Mouse (Mus musculus) hindbrain, embryonic 15.5 days (tissue): ENCODE results near the gene Dip2b. TPM values are rescaled to one million over a fixed set of nuclear protein-coding genes. Genes with fewer than 3 reads are reported as not detected.

Experiments used
- ATAC-seq: fragments of 200-750 bp; cut with Nextera tagmentation; 2 replicates; pipeline ENCODE4 v1.8.0; 2017; ENCODE audit warnings: low read depth, moderate number of reproducible peaks, moderate TSS enrichment; ENCODE audit not compliant: low FRiP score
- H3K27ac ChIP-seq: fragments of 300-500 bp; sonication (generic); replicated peaks from 2 replicates; pipeline ENCODE4 v1.5.1; 2015; ENCODE audit warnings: mild to moderate bottlenecking, inconsistent platforms
- H3K27me3 ChIP-seq: fragments of 300-500 bp; sonication (generic); 2 replicates; pipeline ENCODE4 v1.6.1; 2015; ENCODE audit warnings: control low read depth, inconsistent platforms
- H3K36me3 ChIP-seq: fragments of 300-500 bp; sonication (generic); 2 replicates; pipeline ENCODE4 v1.6.1; 2015; ENCODE audit warnings: control low read depth, inconsistent platforms
- H3K4me1 ChIP-seq: fragments of 300-500 bp; sonication (generic); replicated peaks from 2 replicates; pipeline ENCODE4 v1.6.1; 2015; ENCODE audit warnings: control low read depth, inconsistent platforms
- H3K4me2 ChIP-seq: fragments of 300-500 bp; sonication (generic); 2 replicates; pipeline ENCODE4 v1.6.1; 2015; ENCODE audit warnings: moderate library complexity, mild to moderate bottlenecking, inconsistent platforms
- H3K4me3 ChIP-seq: fragments of 300-500 bp; sonication (generic); 2 replicates; pipeline ENCODE4 v1.5.1; 2015; ENCODE audit warnings: mild to moderate bottlenecking, inconsistent platforms
- H3K9ac ChIP-seq: fragments of 300-500 bp; sonication (generic); 2 replicates; pipeline ENCODE4 v1.6.1; 2015; ENCODE audit warnings: inconsistent platforms
- H3K9me3 ChIP-seq: fragments of 300-500 bp; sonication (generic); 2 replicates; pipeline ENCODE4 v1.6.1; 2016; ENCODE audit warnings: control low read depth, inconsistent platforms
- WGBS: fragments of 180-500 bp; shearing (Covaris S2); methylation state at CpG from one replicate; pipeline ENCODE4 v1.1.7; 2015; 5-methylcytosine and 5-hydroxymethylcytosine counted together
- polyA plus RNA-seq: library from polyadenylated mRNA; unstranded; fragments of >200 nt; fragmentation: Nextera tagmentation; extraction: Ambion mirVana; gene quantifications from 2 replicates; pipeline ENCODE4 v1.2.1, GENCODE M21; 2015

Dip2b gene
- polyA plus RNA-seq, 1 experiment from 2014 or later: 17.5 TPM

DNA sequence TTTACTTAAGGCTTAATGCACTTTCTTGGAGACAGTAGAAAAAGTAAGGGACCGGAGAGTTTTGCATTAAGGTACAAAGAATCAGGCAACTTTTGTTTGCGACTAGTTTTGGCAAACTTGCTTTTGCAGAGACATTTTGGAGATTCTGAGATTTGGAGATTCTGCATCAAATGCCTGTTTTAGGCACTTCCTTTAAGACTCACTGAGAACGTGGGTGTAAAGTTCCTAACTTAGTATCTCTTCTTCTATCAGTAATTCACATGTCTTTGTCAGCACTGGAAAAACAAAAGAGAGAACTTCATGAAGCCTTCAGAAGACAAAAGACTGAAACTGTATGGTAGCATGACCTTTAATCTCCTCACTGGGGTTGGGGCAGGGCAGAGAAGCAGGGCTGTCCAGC is 19.2 kb downstream of the Dip2b start:
- WGBS: 78% methylated on average over 3 of the region's 3 CpGs

DNA sequence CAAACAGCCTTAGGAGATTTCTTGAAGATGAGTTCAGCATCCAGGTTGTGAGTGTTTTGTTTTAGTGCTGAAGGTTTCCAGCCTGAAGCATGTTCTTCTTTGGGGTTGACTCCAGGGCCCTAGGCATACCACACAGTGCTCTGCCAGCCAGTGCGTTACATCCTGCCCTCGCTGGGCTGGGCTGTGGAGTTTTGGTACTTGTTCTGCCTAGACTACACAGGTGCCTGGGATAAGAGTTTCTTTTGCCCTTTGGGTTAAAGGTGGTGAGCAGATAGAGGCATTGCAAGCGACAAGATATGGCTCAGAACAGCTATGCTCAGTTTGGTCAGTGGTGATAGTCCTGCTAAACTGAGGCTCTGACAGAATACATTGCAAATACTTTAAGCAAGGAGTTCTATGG is 19.7 kb downstream of the Dip2b start:
- Histone ChIP-seq H3K4me2 (no peak overlapping the region), H3K9ac (no peak overlapping the region), H3K9me3 (no peaks in the 10 kb centered on the region), H3K27me3 (no peaks in the 10 kb centered on the region), H3K27ac (no peak overlapping the region), H3K36me3 (no peaks in the 10 kb centered on the region), H3K4me1 (peaks cover 26% of the 10 kb centered on the region), H3K4me3 (no peak overlapping the region)
- WGBS: 90% methylated on average over 3 of the region's 3 CpGs
- no peak for ATAC-seq

More for the DNA sequence above, 19.2 kb downstream of the Dip2b start:
- Histone ChIP-seq H3K27ac (no peak overlapping the region), H3K4me2 (no peak overlapping the region), H3K27me3 (no peaks in the 10 kb centered on the region), H3K9ac (no peak overlapping the region), H3K4me1 (peaks cover 30% of the 10 kb centered on the region), H3K9me3 (no peaks in the 10 kb centered on the region), H3K4me3 (no peak overlapping the region), H3K36me3 (no peaks in the 10 kb centered on the region)
- no peak for ATAC-seq

DNA sequence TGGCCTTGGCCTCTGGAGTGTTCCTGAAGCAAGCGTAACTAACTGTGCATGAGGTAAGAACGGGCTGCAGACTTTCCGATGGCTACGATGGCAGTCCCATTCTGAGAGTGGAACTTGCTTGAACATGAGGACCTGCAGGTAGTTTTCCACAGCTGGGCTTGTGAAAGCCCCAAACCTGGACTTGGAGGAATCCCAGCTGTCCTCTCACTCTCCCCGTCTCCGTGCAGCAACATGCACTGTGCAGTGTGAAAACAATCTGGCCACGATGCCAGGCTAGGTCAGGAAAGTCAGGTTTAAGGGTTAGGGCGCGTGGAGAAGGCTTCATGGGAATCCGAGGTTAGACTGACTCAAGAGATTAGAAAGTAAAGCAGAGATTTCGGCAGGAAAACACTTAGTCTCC is 20.4 kb downstream of the Dip2b start:
- no peak for ATAC-seq
- 70% methylated on average over 11 of the region's 11 CpGs for WGBS
- Histone ChIP-seq H3K27me3 (no peaks in the 10 kb centered on the region), H3K4me2 (no peak overlapping the region), H3K36me3 (no peaks in the 10 kb centered on the region), H3K27ac (no peak overlapping the region), H3K4me1 (peaks cover 20% of the 10 kb centered on the region), H3K9me3 (no peaks in the 10 kb centered on the region), H3K9ac (no peak overlapping the region), H3K4me3 (no peak overlapping the region)

DNA sequence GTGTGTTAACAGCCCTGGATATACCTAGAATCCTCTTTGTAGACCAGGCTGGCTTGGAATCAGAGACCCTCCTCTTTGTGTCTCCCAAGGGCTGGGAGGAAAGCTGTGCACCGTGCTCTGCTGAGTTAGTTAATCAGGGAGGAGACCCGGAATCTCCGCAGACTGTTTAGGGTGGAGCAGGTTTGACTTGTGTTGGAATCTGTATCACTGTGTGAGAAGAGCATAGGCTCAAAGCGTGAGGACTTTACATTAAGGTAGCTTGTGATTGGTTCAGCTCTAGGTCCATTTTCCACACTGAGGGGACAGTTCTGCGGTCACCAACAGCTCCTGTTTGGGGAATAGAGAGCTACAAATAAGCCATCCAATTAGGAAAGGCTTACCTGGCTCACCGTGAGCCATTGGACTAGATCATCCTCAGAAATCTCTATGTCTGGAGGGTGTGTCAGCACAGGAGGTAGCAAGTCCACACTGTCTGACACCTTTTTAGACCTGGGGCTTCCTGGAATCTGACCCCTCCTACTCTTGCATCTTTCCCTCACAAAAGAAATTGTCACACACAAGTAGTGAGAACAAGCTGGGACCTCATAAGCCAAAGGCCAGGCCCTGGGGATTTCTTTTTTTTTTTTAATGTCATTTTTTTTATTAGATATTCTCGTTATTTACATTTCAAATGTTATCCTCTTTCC is 21.3 kb downstream of the Dip2b start:
- Histone ChIP-seq H3K27me3 (no peaks in the 10 kb centered on the region), H3K4me3 (no peak overlapping the region), H3K4me2 (no peak overlapping the region), H3K9me3 (no peaks in the 10 kb centered on the region), H3K9ac (no peak overlapping the region), H3K27ac (no peak overlapping the region), H3K36me3 (no peaks in the 10 kb centered on the region), H3K4me1 (peaks cover 20% of the 10 kb centered on the region)
- no peak for ATAC-seq
- 77% methylated on average over 7 of the region's 7 CpGs for WGBS

DNA sequence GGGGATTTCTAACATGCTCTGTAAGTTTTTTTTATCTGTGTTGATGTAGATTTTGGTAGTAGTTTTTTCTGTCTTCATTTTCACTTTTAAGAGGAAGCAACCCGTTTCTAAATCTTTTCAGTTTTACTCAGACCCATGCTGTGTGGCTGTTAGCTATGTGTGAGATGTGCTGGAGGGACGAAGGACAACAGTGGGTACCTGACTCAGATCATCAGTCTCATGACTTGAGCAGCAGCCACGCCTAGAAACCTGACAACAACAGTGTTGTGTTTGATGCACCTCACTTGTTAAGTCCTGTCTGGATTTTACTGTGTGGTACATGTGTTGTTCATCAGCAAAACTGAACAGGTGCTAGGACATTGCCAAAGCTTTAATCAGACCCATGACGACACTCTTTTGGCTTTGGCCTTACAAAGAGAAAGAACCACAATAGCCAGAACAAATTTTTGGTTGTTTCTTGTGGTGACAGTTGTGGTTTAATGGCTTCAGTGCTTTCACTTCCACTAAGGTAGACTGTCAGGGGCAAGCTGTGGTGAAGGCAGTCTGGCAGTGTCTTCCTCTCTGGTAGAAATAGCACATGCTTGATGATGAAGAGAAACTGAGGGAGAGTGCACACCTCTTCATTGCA is 22.2 kb downstream of the Dip2b start:
- ATAC-seq: no peak
- Histone ChIP-seq H3K4me3 (no peak overlapping the region), H3K4me2 (no peak overlapping the region), H3K4me1 (peaks cover 20% of the 10 kb centered on the region), H3K27me3 (no peaks in the 10 kb centered on the region), H3K9ac (no peak overlapping the region), H3K9me3 (no peaks in the 10 kb centered on the region), H3K36me3 (no peaks in the 10 kb centered on the region), H3K27ac (no peak overlapping the region)
- 76% methylated on average over 4 of the region's 4 CpGs for WGBS

DNA sequence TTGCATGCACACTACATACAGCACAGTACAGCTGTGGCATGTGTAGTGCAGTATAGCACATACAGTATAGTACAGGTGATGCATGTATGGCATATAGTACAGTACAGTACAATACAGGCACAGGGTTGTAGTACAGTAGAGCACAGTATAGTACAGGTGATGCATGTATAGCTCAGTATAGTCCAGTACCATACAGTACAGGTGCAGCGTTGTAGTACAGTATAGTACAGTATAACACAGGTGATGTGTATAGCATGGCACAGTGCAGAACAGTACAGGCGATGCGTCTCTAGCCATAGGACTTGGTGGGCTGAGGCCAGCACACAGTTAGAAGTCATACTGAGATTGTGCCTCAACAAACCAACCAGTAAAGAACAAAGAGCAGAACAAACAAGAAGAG is 22.9 kb downstream of the Dip2b start:
- Histone ChIP-seq H3K4me3 (no peak overlapping the region), H3K9me3 (no peaks in the 10 kb centered on the region), H3K4me2 (no peak overlapping the region), H3K27ac (no peak overlapping the region), H3K9ac (no peak overlapping the region), H3K27me3 (no peaks in the 10 kb centered on the region), H3K36me3 (no peaks in the 10 kb centered on the region), H3K4me1 (peaks cover 21% of the 10 kb centered on the region)
- peak; percentile 31; the same call in 1 of the 2 replicates for ATAC-seq
- 100% methylated on average over 3 of the region's 3 CpGs for WGBS

DNA sequence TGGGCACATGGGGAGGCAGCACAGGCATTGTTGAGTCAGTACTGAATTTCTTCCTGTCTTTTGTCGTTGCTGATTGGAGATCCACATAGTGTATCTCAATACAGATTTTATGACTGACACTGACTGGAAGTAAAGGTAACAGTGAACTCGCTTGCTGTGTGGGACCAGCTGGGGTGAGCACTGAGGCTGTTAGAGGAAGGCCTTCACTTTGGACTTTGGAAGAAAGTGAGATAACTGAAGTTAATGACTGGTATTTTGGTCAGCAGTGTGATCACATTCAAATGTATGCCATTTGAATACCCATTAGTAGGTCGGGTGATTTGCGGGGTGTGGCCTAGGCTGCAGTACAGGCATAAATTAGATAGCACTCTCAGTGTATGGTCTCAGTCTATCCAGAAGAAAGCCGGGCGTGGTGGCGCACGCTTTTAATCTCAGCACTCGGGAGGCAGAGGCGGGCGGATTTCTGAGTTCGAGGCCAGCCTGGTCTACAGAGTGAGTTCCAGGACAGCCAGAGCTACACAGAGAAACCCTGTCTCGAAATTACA is 24.8 kb downstream of the Dip2b start:
- H3K9me3 ChIP-seq: no peaks in the 10 kb centered on the region
- no peak overlapping the region for H3K9ac ChIP-seq
- H3K27ac ChIP-seq: no peak overlapping the region
- no peaks in the 10 kb centered on the region for H3K36me3 ChIP-seq
- peaks cover 27% of the 10 kb centered on the region for H3K4me1 ChIP-seq
- no peak overlapping the region for H3K4me3 ChIP-seq
- WGBS: 90% methylated on average over 13 of the region's 13 CpGs
- no peak overlapping the region for H3K4me2 ChIP-seq
- H3K27me3 ChIP-seq: no peaks in the 10 kb centered on the region
- no peak for ATAC-seq

DNA sequence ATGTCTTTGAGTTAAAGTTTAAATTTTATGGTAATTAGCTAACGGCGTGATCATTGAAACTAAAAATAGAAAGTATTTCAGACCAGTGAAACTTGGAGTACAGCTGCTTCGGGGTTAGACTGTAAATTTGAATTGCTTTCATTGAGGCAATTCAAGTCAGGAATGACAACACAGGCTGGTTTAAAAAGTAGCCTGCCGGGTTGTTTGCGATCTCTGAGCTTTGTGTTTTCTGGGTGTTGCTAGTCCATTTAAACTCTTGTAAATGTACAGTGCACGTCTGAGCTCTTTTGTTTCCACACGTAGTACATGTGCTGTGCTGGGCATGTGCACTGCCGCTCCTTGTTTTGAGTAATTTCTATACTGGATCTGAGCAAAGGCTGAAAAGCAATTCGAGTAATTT is 28.2 kb downstream of the Dip2b start:
- no peak overlapping the region for H3K9ac ChIP-seq
- no peaks in the 10 kb centered on the region for H3K9me3 ChIP-seq
- no peak overlapping the region for H3K4me2 ChIP-seq
- H3K27me3 ChIP-seq: no peaks in the 10 kb centered on the region
- ATAC-seq: no peak
- no peaks in the 10 kb centered on the region for H3K36me3 ChIP-seq
- 56% methylated on average over 9 of the region's 9 CpGs for WGBS
- no peak overlapping the region for H3K27ac ChIP-seq
- no peak overlapping the region for H3K4me3 ChIP-seq
- H3K4me1 ChIP-seq: peaks cover 11% of the 10 kb centered on the region

DNA sequence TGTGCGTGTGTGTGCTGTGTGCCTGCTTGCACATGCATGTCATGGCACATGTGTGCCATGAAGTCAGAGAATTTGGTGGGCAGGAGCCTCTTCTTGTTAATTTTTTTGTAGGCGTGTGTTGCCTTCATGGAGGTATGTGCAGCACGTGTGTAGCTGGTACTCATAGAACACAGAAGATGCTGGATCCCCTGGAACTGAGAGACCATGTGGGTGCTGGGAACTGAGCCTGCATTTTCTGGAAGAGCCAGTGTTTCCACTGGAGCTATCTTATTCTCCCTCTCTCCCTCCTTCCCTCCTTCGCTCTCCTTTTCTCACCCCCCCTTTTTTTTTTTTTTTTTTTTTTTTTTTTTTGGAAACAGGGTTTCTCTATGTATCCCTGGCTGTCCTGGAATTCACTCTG is 30.6 kb downstream of the Dip2b start:
- WGBS: 82% methylated on average over 4 of the region's 4 CpGs
- Histone ChIP-seq H3K9me3 (no peaks in the 10 kb centered on the region), H3K4me2 (no peak overlapping the region), H3K4me1 (peaks cover 19% of the 10 kb centered on the region), H3K27me3 (no peaks in the 10 kb centered on the region), H3K27ac (no peak overlapping the region), H3K36me3 (no peaks in the 10 kb centered on the region), H3K4me3 (no peak overlapping the region), H3K9ac (no peak overlapping the region)
- no peak for ATAC-seq

DNA sequence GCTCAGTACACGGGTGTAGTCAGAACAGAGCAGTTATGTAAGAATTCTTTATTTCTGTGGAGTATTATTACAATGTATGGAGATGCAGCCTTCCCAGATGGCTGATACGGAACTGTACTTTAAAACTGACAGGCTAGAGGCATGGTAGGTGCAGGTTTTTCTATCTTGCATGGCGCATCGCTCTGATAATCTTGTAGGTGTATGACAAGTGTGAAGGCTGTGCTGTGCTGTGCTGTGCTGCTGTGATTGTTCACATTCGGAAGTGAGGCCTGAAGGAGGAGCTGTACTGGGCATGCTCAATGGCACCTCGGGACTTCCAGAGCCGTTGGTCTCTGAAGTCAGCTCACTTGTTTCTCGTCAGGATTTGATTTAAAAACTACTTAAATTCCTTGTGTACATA is 31.6 kb downstream of the Dip2b start:
- Histone ChIP-seq H3K4me3 (no peak overlapping the region), H3K27ac (no peak overlapping the region), H3K4me1 (peaks cover 26% of the 10 kb centered on the region), H3K9me3 (no peaks in the 10 kb centered on the region), H3K9ac (no peak overlapping the region), H3K27me3 (no peaks in the 10 kb centered on the region), H3K36me3 (no peaks in the 10 kb centered on the region), H3K4me2 (no peak overlapping the region)
- WGBS: 76% methylated on average over 8 of the region's 8 CpGs
- no peak for ATAC-seq

DNA sequence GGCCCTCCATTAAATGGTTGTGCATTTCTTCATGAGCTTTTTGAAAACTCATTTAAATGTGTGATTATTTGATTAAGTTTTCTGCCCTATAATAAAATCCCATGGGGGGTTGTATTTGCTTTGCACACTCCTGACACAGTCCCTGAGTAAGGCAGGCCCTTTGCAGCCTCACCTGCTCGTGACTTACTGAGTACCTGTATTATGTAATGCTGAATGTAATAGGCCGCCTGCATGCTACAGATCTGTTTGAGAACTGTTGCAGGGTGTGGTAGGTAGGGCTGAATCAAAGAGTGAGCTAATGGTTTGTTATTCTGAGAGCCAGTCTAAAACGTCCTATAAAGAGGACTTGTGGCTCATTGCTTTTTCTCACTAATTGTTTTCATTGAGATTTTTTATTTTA is 33.4 kb downstream of the Dip2b start:
- Histone ChIP-seq H3K9me3 (no peaks in the 10 kb centered on the region), H3K4me1 (peaks cover 35% of the 10 kb centered on the region), H3K27me3 (no peaks in the 10 kb centered on the region), H3K9ac (no peak overlapping the region), H3K36me3 (no peaks in the 10 kb centered on the region), H3K27ac (no peak overlapping the region), H3K4me3 (no peak overlapping the region), H3K4me2 (no peak overlapping the region)
- no peak for ATAC-seq
- WGBS: 86% methylated on average over 3 of the region's 3 CpGs

DNA sequence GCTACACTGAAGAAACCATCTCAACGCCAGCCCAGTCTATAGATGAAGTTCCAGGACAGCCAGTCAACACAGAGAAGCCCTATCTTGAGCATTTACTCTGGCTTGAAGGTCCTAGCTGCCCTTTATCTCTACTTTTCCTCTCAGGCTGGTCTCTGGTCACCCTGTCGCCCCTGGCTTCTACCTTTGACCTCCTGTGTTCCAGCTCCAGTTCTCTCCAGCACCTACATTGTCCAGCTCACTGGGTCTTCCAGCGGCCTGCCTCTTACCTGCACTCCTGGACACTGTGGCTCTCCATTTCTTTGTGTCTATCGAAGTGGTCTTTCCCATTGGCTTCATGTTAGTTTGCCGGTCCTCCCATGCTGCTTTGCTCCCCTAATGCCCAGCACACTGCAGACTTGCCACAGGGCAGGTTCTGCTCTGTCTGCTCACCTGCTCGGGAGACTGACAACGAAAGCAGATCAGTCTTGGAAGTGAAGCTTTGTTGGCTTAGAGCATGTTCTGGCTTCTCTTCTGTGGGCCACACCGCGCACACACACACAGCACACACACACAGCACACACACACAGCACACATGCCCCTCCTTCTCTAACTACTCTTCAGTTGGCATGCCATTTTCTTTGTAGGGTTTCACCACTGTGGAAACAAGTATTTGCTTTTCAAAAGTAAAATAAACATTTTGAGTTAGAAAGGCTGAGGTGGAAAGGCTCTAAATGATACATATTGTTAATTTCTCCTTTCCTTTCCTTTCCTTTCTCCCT is 35.4 kb downstream of the Dip2b start:
- ATAC-seq: no peak
- Histone ChIP-seq H3K36me3 (no peaks in the 10 kb centered on the region), H3K27ac (peak overlapping the region; percentile 35; the same call in 1 of the 2 replicates), H3K4me2 (no peak overlapping the region), H3K4me1 (peaks cover 39% of the 10 kb centered on the region), H3K9me3 (no peaks in the 10 kb centered on the region), H3K27me3 (no peaks in the 10 kb centered on the region), H3K4me3 (no peak overlapping the region), H3K9ac (no peak overlapping the region)
- 80% methylated on average over 9 of the region's 9 CpGs for WGBS
